Mouse (Mus musculus): ENCODE measurements around the gene Sirt4. TPM values are rescaled to one million over a fixed set of nuclear protein-coding genes. Genes with fewer than 3 reads are reported as not detected.

Gene Sirt4
- total RNA-seq, 2 experiments from 2014 or later: 25.8 to 28.3 TPM

DNA sequence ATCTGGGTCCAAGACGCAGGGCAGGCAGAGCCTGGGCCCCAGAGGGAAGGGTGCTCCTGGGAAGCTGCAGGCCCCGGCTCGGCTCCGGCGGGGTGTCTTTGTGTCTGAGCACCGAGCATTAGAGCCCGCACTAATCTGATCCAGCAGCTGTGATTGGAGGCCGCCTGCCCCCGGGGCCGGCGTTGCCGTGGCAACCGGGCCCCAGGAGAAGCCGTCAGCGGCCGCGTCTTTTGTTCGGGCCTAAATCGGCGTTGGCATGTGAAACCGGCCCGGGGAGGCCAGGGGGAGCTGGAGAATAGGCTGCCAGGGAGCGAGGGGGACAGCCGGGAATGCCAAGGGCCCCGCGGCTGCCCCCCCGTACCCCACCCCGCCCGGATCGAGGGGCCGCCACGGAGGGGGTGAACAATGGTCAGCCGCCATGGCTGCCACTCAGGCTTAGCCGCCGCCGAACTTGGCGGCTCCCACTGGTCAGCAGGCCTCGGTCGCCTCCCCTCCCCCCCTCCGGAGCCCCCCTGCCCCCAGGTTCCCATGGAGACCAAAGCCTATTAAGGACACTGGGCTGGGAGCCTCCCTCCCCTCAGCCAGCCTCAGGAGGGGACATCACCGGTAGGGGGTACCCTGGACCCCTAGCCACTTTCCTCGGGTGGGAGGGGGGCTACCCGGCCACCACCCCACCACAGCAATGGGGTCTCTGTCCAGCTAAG, 48.0 kb downstream of the Sirt4 start:
- peak; percentile 87 to 94 for DNase-seq (ENCODE audit: low spot score in 2 of 2)

DNA sequence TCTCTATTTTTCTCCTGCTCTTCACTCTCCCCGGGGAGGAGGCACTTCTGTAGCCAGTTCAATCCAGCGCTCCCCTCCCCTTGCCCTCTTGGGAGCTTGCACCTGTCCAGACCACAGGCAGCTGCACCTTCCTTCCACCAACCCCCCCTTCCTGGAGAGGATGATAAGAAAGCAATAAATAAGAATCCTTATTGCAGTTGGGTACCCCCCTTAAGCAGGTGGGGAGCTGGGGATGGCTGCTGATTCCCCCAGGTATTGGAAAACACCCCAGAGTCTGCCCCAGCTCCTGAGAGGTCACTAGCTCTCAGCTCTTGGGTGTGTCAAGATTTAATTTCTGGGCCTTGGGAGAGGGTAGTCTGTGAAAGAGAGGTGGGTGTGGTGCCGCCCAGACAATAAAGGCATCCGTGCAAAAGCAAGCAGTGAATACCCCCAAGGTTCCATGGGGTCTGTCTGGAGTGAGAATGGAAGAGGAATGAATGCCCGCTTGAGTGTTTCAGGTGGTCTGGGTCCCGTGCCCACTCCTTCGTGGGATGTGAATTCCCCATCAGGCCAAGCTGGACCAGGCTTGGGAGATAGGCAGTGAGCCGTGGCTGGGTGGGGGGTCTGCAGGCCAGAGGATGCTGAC, 48.7 kb downstream of the Sirt4 start:
- no peak for DNase-seq (ENCODE audit: low spot score in 2 of 2)

DNA sequence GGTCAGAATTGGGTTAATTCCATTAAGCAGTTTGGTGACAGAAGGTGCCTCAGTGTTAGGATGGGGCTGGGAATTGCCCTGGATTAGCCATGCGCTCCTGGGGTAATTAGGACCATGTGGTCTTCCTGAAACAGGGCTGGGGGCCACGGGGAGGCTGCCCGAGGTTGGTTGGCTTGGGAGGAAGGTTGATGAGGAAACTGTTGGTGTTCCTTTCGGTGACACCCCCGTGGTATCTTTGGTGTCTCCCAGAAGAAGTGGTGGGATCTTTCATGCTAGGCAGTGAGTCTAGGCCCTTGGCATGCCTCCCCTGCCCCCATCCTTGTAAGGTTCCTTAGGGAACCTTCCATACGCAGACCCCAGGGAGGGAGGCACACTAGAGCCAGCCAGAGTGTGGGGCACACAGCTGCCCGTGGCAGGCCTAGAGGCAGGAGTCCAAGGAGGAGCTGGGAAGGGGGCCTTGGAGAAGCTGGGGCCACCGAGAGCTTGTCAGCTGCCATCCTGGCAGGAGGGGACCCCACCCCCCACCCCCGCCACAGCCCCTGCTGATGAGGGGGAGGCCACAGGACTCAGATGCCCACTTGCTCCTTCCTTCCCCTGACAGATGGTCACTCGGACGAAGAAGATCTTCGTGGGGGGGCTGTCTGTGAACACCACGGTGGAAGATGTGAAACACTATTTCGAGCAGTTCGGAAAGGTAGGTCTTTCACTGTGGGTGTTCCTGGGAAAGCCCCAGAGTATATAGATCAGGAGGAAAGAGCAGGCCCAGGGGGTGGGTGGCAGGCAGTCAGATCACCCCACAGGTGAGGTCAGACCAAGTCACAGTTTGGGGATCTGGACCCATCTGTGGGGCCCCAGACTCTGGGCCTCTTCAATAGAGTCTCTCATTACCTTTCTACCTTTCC, 49.4 kb downstream of the Sirt4 start:
- no peak for DNase-seq (ENCODE audit: low spot score in 2 of 2)

DNA sequence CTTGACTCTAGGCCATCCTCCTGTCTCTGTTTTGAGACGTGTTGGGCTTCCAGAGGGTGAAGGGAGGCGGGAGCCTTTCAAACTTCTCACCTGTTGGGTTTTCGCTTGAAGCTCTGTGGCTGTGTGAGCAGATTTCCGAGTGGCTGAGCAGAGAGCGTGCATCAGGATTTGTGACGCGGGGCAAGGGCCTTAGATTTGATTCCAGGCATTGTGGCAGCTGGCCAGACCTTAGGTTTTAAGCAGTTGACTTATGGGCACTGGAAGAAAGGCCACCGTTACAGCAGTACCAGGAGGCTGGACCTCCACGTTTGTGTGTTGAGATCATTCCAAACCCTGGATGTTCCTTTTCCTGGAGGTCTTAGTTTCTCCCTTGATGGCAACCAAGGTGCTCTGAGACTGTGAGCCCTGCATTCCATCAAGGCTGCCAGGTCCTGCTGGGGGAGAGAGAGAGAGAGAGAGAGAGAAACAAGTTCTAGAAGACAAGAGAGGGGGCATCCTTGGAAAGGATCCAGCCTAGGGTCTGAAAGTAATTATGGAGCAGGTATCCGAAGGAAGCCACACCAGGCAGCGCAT, 50.2 kb downstream of the Sirt4 start:
- no peak for DNase-seq (ENCODE audit: low spot score in 2 of 2)

DNA sequence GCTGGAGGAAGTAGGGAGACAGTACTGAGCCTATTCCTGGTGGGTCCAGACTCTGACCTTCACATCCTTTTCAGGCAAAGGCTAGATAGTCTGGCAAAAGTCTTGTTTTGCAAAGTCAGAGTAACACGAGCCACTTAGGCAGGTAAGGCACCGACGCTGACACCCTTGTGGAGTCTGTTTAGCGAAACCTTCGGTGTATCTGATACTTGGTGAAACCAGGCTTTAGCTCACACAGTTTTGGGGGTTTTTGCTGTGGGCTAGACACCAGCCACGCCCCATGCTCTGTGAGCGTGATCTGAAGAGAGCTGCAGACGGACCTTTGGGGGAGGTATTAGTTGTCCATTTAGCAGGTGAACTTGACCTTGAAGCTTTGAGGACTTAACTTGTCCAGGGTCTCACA, 51.3 kb downstream of the Sirt4 start:
- DNase-seq (ENCODE audit: low spot score in 2 of 2): no peak

DNA sequence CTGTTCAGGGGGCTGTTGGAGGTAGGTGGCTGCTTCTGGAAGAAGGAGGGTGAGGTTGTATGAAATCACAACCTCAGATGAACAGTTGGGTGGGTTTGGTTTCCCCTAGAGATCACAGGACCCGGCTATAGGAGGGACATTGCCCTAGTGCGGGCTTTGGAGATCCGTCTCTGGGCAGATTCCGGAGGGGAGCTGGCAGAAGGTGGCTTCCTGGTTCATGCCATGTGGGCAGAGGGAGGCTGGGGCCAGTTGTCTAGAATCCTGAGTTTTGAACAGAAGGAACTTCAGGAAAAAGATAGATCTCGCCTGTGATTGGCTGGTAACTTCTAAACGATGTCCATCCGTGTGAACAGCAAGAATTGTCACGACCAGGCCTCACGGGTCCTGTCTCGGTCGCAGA, 52.1 kb downstream of the Sirt4 start:
- DNase-seq (ENCODE audit: low spot score in 2 of 2): no peak

DNA sequence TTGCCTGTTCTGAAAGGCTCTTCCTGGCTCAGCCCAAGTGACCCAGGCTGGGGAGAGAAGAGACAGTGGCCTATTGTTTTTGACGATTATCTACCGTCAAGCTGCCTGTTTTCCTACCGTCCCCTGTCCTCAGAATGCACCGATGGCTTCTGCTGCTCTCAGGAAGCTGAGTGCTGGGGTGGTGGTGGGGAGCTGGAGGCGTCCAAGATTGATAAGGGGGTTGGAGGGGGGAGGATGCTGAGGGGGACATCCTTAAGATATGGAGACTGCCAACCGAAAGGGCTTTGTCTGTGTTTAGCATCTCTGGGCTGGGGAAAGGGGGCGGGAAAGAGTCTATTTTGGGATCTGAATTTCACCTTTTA, 52.6 kb downstream of the Sirt4 start:
- DNase-seq (ENCODE audit: low spot score in 2 of 2): no peak

DNA sequence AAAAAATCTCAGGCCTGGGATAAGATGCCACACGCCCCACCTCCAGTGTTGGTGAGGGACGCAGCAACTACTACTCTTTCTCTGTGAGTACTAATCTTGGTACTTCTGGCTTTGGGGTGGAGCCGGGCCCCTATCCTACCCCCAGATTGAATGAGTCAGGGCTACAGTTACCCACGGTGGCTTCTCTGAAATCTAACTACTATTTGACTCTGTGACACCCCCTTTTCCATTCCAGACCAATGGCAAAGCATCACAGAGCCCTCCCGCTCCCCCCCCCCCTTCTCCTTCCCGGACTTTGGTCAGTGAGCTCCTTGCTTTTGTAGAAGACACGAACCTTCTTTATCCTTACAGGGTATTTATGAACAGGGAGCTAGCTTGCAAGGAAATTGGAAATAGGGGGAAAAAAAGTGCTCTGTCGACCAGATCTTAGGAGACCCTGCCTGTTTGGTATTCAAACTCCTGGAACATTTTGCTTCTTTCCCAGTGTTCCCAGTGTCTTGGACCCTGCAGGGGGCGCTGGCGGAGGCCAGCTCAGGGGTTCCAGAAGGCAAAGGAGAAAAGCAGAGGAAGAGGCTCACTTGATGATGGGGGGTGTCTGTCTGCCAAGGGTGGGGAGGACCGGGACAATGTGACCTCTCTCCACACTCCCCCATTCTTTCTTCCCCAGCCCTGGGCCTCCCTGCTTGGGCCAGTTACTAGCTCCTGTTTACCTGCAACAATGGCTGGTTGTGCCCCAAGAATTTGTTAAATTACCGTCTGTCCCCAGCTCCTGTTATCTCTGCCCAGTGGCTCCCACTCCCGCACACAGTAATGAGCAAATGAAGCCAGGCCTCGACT, 53.2 kb downstream of the Sirt4 start:
- peak in 1 of 2 experiments; percentile 55 for DNase-seq (ENCODE audit: low spot score in 2 of 2)

DNA sequence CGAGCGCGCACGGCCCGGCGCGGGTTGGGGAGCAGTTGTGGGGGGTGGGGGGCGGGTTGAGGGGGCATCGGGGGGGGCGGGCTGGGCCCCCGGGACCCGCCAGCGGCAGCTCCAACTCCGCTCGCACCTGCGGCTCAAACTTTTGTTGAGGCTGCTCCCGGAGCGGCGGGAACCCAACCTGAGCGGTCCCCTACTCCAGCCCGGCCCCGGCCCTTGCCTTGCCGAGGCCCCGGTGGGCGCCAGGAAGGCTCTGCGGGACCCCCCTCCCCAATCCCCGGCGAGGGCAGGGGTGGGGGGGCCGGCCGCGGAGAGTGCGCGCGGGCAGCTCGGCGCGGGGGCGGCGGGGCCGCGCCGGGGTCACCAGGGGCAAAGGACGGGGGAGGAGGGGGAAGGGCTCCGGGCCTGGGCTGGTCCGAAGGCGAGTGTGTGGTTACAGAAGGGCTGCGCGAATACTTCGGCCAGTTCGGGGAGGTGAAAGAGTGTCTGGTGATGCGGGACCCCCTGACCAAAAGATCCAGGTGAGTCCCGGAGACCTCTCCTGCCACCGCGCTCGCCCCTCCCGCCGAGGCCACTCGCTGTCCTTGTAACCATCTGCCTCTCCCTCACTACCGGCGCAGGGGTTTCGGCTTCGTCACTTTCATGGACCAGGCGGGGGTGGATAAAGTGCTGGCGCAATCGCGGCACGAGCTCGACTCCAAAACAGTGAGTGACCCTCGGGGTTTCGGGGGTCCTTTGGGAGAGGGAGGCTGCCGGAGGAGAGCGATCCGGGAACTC, 54.2 kb downstream of the Sirt4 start:
- no peak for DNase-seq (ENCODE audit: low spot score in 2 of 2)

DNA sequence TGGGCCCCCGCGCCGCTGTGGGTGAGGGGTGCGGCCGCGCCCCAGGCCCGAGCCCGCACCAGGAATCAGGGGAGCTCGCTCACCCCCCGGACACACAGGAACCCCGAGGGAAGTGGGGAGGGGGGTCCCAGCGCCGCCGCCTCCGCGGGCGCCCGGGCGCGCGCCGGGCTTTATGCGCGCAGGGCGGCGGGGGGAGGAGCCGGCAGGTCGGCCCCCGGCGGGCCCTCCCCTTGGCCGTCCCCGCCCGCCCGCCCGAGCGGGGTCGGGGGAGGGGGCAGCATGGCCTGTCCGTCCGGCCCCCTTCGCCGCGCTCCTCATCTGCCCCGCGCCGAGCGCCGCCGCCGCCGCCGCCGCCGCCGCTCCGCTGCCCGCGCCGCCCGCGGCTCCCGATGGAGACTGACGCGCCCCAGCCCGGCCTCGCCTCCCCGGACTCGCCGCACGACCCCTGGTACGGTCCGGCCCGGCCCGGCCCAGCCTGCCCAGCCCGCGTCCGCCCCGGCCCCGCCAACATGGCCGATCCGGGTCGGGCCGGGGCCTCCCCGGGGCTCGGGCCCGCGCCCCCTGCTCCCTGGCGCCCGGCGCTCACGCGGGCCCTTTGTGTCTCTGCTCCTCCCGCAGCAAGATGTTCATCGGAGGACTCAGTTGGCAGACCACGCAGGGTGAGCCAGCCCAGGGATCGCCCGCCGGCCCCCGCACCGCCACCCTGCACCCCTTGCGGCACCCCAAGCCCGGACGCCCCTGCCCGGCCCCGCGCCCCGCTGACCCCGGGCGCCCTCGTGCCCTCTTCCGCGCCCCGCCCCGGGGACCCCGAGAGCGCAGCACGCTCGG, 55.0 kb downstream of the Sirt4 start, which contains the start of gene Msi1:
TSS of gene Msi1 (plus strand) at position 241 of the 828 bp plus-strand sequence.
- no peak for DNase-seq (ENCODE audit: low spot score in 2 of 2)

DNA sequence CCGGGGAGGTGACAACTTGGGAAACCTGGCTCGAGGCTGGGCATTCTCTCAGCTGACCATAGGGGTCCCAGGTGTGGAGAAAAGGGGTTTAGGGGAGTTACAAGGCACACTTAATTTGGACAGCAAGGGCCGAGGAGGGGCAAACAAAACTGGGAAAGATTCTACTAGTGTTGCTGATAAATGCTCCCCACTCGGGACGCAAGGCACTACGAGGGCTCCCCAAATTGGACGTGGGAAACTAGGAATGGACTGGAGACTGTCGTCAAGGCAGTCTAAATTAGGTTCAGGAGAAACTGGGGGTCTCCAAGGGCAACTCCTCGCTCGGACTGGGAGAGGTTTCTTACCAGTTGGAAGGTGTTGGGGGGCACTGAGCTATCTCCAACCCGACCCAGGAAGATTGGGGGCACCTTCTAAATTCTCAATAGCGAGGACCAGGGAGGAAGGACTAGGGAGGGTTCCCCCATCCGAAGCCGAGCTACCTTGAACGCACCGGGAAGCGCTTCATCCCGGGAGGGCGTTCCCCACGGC, 55.6 kb downstream of the Sirt4 start:
- DNase-seq (ENCODE audit: low spot score in 2 of 2): no peak

Other genes with a start within 250 kb of the Sirt4 start
- 10 to 100 TPM; 68.7 to 72.8 TPM for gene Pop5, start 248.9 kb downstream of the Sirt4 start, total RNA-seq (2021)
- gene Rnf10, start 211.8 kb downstream of the Sirt4 start, total RNA-seq (2021): 100 to 1,000 TPM; 262 to 266 TPM
- 10 to 100 TPM; 38.8 to 40.3 TPM for gene Coq5, start 205.1 kb downstream of the Sirt4 start, total RNA-seq (2021)
- 100 to 1,000 TPM; 770 to 901 TPM for gene Dynll1, start 183.7 kb downstream of the Sirt4 start, total RNA-seq (2021)
- 10 to 100 TPM; 82.0 to 88.2 TPM for gene Srsf9, start 157.5 kb downstream of the Sirt4 start, total RNA-seq (2021)
- gene Gatc, start 143.5 kb downstream of the Sirt4 start, total RNA-seq (2021): 10 to 100 TPM; 22.3 to 22.6 TPM
- gene Triap1, start 143.5 kb downstream of the Sirt4 start, total RNA-seq (2021): 10 to 100 TPM; 28.8 to 31.4 TPM
- 100 to 1,000 TPM; 865 to 866 TPM for gene Cox6a1, start 135.7 kb downstream of the Sirt4 start, total RNA-seq (2021)
- 10 to 100 TPM; 70.6 to 71.8 TPM for gene Msi1, start 55.1 kb downstream of the Sirt4 start, total RNA-seq (2021)
- not detected for gene Pla2g1b, start 18.5 kb downstream of the Sirt4 start, total RNA-seq (2021)
- gene Pxn, start 22.0 kb upstream of the Sirt4 start, total RNA-seq (2021): 10 to 100 TPM; 33.1 to 38.7 TPM
- 100 to 1,000 TPM; 347 to 378 TPM for gene Rplp0, start 74.7 kb upstream of the Sirt4 start, total RNA-seq (2021)
- 10 to 100 TPM; 69.1 to 71.5 TPM for gene Gcn1l1, start 80.5 kb upstream of the Sirt4 start, total RNA-seq (2021)
- gene Rab35, start 147.2 kb upstream of the Sirt4 start, total RNA-seq (2021): 10 to 100 TPM; 81.3 to 88.6 TPM
- gene Bicdl1, start 246.9 kb upstream of the Sirt4 start, total RNA-seq (2021): 10 to 100 TPM; 99.5 to 99.8 TPM